Mouse (Mus musculus): ENCODE results near the gene Fis1. TPM values are rescaled to one million over a fixed set of nuclear protein-coding genes. Genes with fewer than 3 reads are reported as not detected.

The Fis1 gene
- polyA plus RNA-seq, 1 experiment, result 283 TPM

DNA sequence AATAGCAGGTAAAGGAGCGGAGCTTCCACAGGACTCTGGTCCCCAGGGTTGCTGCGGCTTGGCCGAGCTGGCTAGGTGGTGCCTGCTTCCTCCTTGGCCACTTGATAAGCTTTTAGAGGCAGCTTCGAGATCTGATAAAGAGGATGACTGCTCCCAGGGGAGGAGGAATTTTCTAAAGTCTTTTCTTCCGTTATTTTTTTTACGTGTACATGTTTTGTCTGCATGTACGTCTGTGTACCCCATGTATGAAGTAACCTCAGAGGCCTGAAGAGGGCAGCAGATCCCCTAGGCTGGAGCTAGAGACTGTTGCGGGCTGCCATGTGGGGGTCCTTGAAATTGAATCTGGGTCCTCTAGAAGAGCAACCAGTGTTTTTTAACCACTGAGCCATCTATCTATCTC lies 27.9 kb downstream of the Fis1 start:
- Histone ChIP-seq H3K79me2 (ENCODE audit: control insufficient read depth, insufficient read depth) (no peaks in the 10 kb centered on the region), H3ac (ENCODE audit: control insufficient read depth, insufficient read length) (no peak overlapping the region), H3K4me2 (ENCODE audit: low read depth) (no peak overlapping the region), H3K36me3 (ENCODE audit: control insufficient read depth, insufficient read depth) (peaks cover 7% of the 10 kb centered on the region), H3K27me3 (ENCODE audit: control insufficient read depth, insufficient read depth, insufficient read length) (no peaks in the 10 kb centered on the region), H3K4me3 (no peak overlapping the region)
- TF ChIP-seq POLR2AphosphoS2 (IDR thresholded peaks at IDR 0.05; ENCODE audit: insufficient read length, low read depth) (no peak), MYOD1 (IDR thresholded peaks at IDR 0.05; ENCODE audit: control insufficient read depth in 1 of 3, insufficient read length in 2 of 3, low read depth in 2 of 3) (no peak), MAX (IDR thresholded peaks at IDR 0.05; ENCODE audit: low read depth) (no peak), SRF (IDR thresholded peaks at IDR 0.05; ENCODE audit: control insufficient read depth, insufficient read length, low read depth) (no peak), TCF12 (IDR thresholded peaks at IDR 0.05; ENCODE audit: insufficient read depth, poor library complexity, severe bottlenecking) (no peak), CEBPB (IDR thresholded peaks at IDR 0.05; ENCODE audit: insufficient read depth, poor library complexity, severe bottlenecking) (no peak)

DNA sequence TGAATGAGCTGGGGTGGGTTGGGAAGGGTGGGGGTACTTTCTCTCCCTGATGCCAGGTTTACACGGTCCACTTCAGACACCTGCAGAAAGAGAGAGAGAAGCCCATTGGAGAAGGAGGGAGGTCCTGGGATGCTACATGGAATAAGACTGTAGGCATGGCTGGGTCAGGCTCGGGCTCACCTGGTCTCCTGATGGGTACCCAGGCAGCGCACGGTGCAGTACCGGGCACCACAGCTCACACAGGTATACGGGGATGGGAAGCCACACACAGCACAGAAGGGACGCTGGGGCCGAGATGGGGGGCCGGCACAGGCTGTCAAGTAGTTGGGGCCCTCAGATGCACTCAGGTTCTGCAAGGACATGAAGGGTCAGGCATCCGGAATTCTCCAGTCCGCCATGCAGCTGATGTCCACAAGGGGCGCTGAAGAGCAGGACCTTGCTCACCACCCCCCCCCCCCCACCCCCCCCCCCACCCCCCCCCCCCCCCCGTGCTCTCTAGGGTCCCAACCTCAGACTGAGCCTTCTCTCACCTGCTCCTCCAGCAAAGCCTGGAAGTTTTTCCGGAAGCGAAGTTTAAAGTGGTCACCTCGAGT lies 29.4 kb downstream of the Fis1 start:
- no peak for TF ChIP-seq TCF3 (IDR thresholded peaks at IDR 0.05; ENCODE audit: insufficient read length, low read depth)
- no peak for TF ChIP-seq USF1 (IDR thresholded peaks at IDR 0.05; ENCODE audit: low read depth)
- no peak for TF ChIP-seq E2F4 (IDR thresholded peaks at IDR 0.05; ENCODE audit: insufficient read depth)
- TF ChIP-seq CEBPB (IDR thresholded peaks at IDR 0.05; ENCODE audit: insufficient read depth, poor library complexity, severe bottlenecking), result no peak
- TF ChIP-seq POLR2AphosphoS2 (IDR thresholded peaks at IDR 0.05; ENCODE audit: insufficient read length, low read depth), result no peak
- no peak for TF ChIP-seq MYOG (IDR thresholded peaks at IDR 0.05; ENCODE audit: control insufficient read depth in 1 of 3, insufficient read depth in 1 of 3, insufficient read length in 2 of 3, low read depth in 2 of 3)
- no peak for TF ChIP-seq REST (IDR thresholded peaks at IDR 0.05; ENCODE audit: insufficient read depth, insufficient read length)
- TF ChIP-seq SRF (IDR thresholded peaks at IDR 0.05; ENCODE audit: control insufficient read depth, insufficient read length, low read depth), result no peak
- no peak for TF ChIP-seq TCF12 (IDR thresholded peaks at IDR 0.05; ENCODE audit: insufficient read depth, poor library complexity, severe bottlenecking)
- no peak for TF ChIP-seq MYOD1 (IDR thresholded peaks at IDR 0.05; ENCODE audit: control insufficient read depth in 1 of 3, insufficient read length in 2 of 3, low read depth in 2 of 3)
- no peak for TF ChIP-seq MAX (IDR thresholded peaks at IDR 0.05; ENCODE audit: low read depth)
- TF ChIP-seq POLR2A (IDR thresholded peaks at IDR 0.05; ENCODE audit: insufficient read length, low read depth), result no peak
- Histone ChIP-seq H3K79me2 (ENCODE audit: control insufficient read depth, insufficient read depth) (no peaks in the 10 kb centered on the region), H3K27me3 (ENCODE audit: control insufficient read depth, insufficient read depth, insufficient read length) (no peaks in the 10 kb centered on the region), H3K4me3 (no peak overlapping the region), H3K4me2 (ENCODE audit: low read depth) (no peak overlapping the region), H3K36me3 (ENCODE audit: control insufficient read depth, insufficient read depth) (peaks cover 7% of the 10 kb centered on the region), H3ac (ENCODE audit: control insufficient read depth, insufficient read length) (no peak overlapping the region)

DNA sequence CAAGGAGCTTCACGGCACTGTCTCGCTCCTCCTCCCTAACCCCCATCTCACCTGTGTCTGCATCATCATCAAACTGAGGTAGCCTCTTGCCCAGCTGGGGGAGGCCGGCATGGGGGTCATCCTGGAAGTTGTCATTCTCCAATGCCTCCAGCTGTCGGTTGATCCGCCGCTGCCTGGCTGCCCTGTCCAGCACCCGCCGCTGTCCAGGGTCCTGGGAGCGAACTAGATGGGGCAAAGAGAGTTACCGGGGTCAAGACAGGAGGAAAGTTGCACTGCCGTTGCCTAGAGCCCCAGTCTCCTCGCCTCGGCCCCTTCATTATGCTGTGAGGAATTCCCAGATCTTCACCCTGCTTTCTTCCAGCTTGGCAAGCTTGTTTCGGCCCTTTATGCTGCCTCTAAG lies 31.8 kb downstream of the Fis1 start:
- Histone ChIP-seq H3K36me3 (ENCODE audit: control insufficient read depth, insufficient read depth) (peaks cover 7% of the 10 kb centered on the region), H3ac (ENCODE audit: control insufficient read depth, insufficient read length) (no peak overlapping the region), H3K27me3 (ENCODE audit: control insufficient read depth, insufficient read depth, insufficient read length) (no peaks in the 10 kb centered on the region), H3K4me3 (no peak overlapping the region), H3K4me2 (ENCODE audit: low read depth) (no peak overlapping the region), H3K79me2 (ENCODE audit: control insufficient read depth, insufficient read depth) (no peaks in the 10 kb centered on the region)
- TF ChIP-seq POLR2AphosphoS2 (IDR thresholded peaks at IDR 0.05; ENCODE audit: insufficient read length, low read depth) (no peak), REST (IDR thresholded peaks at IDR 0.05; ENCODE audit: insufficient read depth, insufficient read length) (peak; percentile 82)

DNA sequence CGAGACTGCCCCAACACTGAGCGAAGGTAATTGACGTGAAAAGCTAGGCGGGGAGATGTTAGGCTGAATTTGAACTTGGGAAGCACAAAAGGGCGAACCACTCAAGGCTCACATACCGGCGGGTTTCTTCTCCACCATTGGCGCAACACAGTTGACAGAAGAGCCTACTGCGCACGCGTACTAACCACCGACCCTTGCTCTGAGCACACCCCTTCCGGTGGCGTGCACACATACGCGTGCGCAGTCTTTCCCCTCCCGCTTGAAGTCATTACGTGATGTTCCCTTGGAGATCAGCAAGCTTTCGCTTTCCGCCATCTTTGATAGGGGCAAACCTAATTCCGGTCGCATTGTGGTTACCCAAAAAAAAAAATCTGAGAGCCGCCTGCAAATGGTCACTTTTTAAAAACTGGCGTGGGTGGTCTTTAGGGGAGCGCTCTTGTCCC lies 33.6 kb downstream of the Fis1 start, which contains the start of gene Plod3:
TSS of gene Plod3 (plus strand) at position 325 of the 443 bp plus-strand sequence.
- peak within 1 kb of the TSS; percentile 86 for H3K4me2 ChIP-seq (ENCODE audit: low read depth)
- no peaks in the 10 kb centered on the region for H3K79me2 ChIP-seq (ENCODE audit: control insufficient read depth, insufficient read depth)
- H3K4me3 ChIP-seq, result peak within 1 kb of the TSS; percentile 93
- H3K36me3 ChIP-seq (ENCODE audit: control insufficient read depth, insufficient read depth), result peaks cover 4% of the 10 kb centered on the region
- TF ChIP-seq MYOG (IDR thresholded peaks at IDR 0.05; ENCODE audit: control insufficient read depth in 1 of 3, insufficient read depth in 1 of 3, insufficient read length in 2 of 3, low read depth in 2 of 3) (no peak), E2F4 (IDR thresholded peaks at IDR 0.05; ENCODE audit: insufficient read depth) (no peak), SRF (IDR thresholded peaks at IDR 0.05; ENCODE audit: control insufficient read depth, insufficient read length, low read depth) (no peak), REST (IDR thresholded peaks at IDR 0.05; ENCODE audit: insufficient read depth, insufficient read length) (no peak), USF1 (IDR thresholded peaks at IDR 0.05; ENCODE audit: low read depth) (no peak), TCF3 (IDR thresholded peaks at IDR 0.05; ENCODE audit: insufficient read length, low read depth) (no peak), CEBPB (IDR thresholded peaks at IDR 0.05; ENCODE audit: insufficient read depth, poor library complexity, severe bottlenecking) (no peak), MYOD1 (IDR thresholded peaks at IDR 0.05; ENCODE audit: control insufficient read depth in 1 of 3, insufficient read length in 2 of 3, low read depth in 2 of 3) (peak in 1 of 3 experiments; percentile 2), TCF12 (IDR thresholded peaks at IDR 0.05; ENCODE audit: insufficient read depth, poor library complexity, severe bottlenecking) (no peak), POLR2A (IDR thresholded peaks at IDR 0.05; ENCODE audit: insufficient read length, low read depth) (peak; percentile 75), POLR2AphosphoS2 (IDR thresholded peaks at IDR 0.05; ENCODE audit: insufficient read length, low read depth) (peak; percentile 88), MAX (IDR thresholded peaks at IDR 0.05; ENCODE audit: low read depth) (no peak)
- H3ac ChIP-seq (ENCODE audit: control insufficient read depth, insufficient read length), result peak within 1 kb of the TSS; percentile 60
- H3K27me3 ChIP-seq (ENCODE audit: control insufficient read depth, insufficient read depth, insufficient read length), result no peaks in the 10 kb centered on the region
